Mouse (Mus musculus) megakaryocyte, embryonic 14.5 days (primary cell): ENCODE results near the gene Parp14.

Source experiments
- FLI1 ChIP-seq: IDR thresholded peaks from 2 replicates; pipeline ENCODE4 v1.6.1; 2012; ENCODE audit warnings: low read length, inconsistent platforms, mixed read lengths
- GATA1 ChIP-seq: IDR thresholded peaks from 3 replicates; pipeline ENCODE4 v1.6.1; 2012; ENCODE audit warnings: mixed read lengths, low read length, inconsistent platforms, borderline replicate concordance

GRCm38 (mm10) chr16:35832926-35833325, 38.4 kb downstream of the Parp14 start:
- TF ChIP-seq GATA1 (no peak), FLI1 (no peak)
